Mouse (Mus musculus): ENCODE measurements around the gene Sh3rf1. TPM values are rescaled to one million over a fixed set of nuclear protein-coding genes. Genes with fewer than 3 reads are reported as not detected.

Gene Sh3rf1
- polyA plus RNA-seq, 1 experiment from 2014 or later, result 8.6 TPM

GRCm38 (mm10) chr8:61228678-61229077 lies 5.0 kb downstream of the Sh3rf1 start:
- Histone ChIP-seq H3K9me3 (ENCODE audit: control insufficient read depth, low read length) (no peaks in the 10 kb centered on the region), H3K4me3 (ENCODE audit: low read depth, low read length) (no peak overlapping the region), H3K9ac (ENCODE audit: low read length) (no peak overlapping the region), H3K4me2 (ENCODE audit: low read depth, severe bottlenecking) (no peak overlapping the region), H3K4me1 (ENCODE audit: control insufficient read depth, insufficient read depth, low read length) (peaks cover 4% of the 10 kb centered on the region), H3K36me3 (ENCODE audit: control insufficient read depth, insufficient read depth, low read length) (no peaks in the 10 kb centered on the region), H3K27ac (replicated peaks; ENCODE audit: low read depth, low read length) (no peak overlapping the region), H3K27me3 (ENCODE audit: control insufficient read depth, insufficient read depth, low read length) (no peaks in the 10 kb centered on the region)
- DNase-seq (ENCODE audit: low spot score) (no peak), ATAC-seq (ENCODE audit: insufficient number of reproducible peaks, low FRiP score, low TSS enrichment, low read depth) (no peak)
- WGBS, result 82% methylated on average over 8 of the region's 8 CpGs

- H3K36me3 ChIP-seq (ENCODE audit: control insufficient read depth, insufficient read depth, low read length), result no peaks in the 10 kb centered on the region
- no peak overlapping the region for H3K4me2 ChIP-seq (ENCODE audit: low read depth, severe bottlenecking)
- H3K4me3 ChIP-seq (ENCODE audit: low read depth, low read length), result no peak overlapping the region
- no peak for DNase-seq (ENCODE audit: low spot score)
- no peak overlapping the region for H3K27ac ChIP-seq (replicated peaks; ENCODE audit: low read depth, low read length)
- no peak for ATAC-seq (ENCODE audit: insufficient number of reproducible peaks, low FRiP score, low TSS enrichment, low read depth)
- WGBS, result 56% methylated on average over 12 of the region's 12 CpGs
- H3K9ac ChIP-seq (ENCODE audit: low read length), result no peak overlapping the region
- peaks cover 4% of the 10 kb centered on the region for H3K4me1 ChIP-seq (ENCODE audit: control insufficient read depth, insufficient read depth, low read length)
- H3K9me3 ChIP-seq (ENCODE audit: control insufficient read depth, low read length), result no peaks in the 10 kb centered on the region
- no peaks in the 10 kb centered on the region for H3K27me3 ChIP-seq (ENCODE audit: control insufficient read depth, insufficient read depth, low read length)
Measured at GRCm38 (mm10) chr8:61229511-61230195, 6.0 kb downstream of the Sh3rf1 start.

GRCm38 (mm10) chr8:61230881-61231755 lies 7.4 kb downstream of the Sh3rf1 start:
- ATAC-seq (ENCODE audit: insufficient number of reproducible peaks, low FRiP score, low TSS enrichment, low read depth) (no peak), DNase-seq (ENCODE audit: low spot score) (no peak)
- Histone ChIP-seq H3K4me3 (ENCODE audit: low read depth, low read length) (no peak overlapping the region), H3K9me3 (ENCODE audit: control insufficient read depth, low read length) (no peaks in the 10 kb centered on the region), H3K4me1 (ENCODE audit: control insufficient read depth, insufficient read depth, low read length) (no peaks in the 10 kb centered on the region; the same call in 1 of the 2 replicates), H3K9ac (ENCODE audit: low read length) (no peak overlapping the region), H3K36me3 (ENCODE audit: control insufficient read depth, insufficient read depth, low read length) (no peaks in the 10 kb centered on the region), H3K4me2 (ENCODE audit: low read depth, severe bottlenecking) (no peak overlapping the region), H3K27me3 (ENCODE audit: control insufficient read depth, insufficient read depth, low read length) (no peaks in the 10 kb centered on the region), H3K27ac (replicated peaks; ENCODE audit: low read depth, low read length) (no peak overlapping the region)
- WGBS, result 93% methylated on average over 11 of the region's 11 CpGs

- Histone ChIP-seq H3K9me3 (ENCODE audit: control insufficient read depth, low read length) (no peaks in the 10 kb centered on the region), H3K27me3 (ENCODE audit: control insufficient read depth, insufficient read depth, low read length) (no peaks in the 10 kb centered on the region), H3K4me3 (ENCODE audit: low read depth, low read length) (no peak overlapping the region), H3K9ac (ENCODE audit: low read length) (no peak overlapping the region), H3K27ac (replicated peaks; ENCODE audit: low read depth, low read length) (no peak overlapping the region), H3K36me3 (ENCODE audit: control insufficient read depth, insufficient read depth, low read length) (no peaks in the 10 kb centered on the region), H3K4me1 (ENCODE audit: control insufficient read depth, insufficient read depth, low read length) (no peaks in the 10 kb centered on the region), H3K4me2 (ENCODE audit: low read depth, severe bottlenecking) (no peak overlapping the region)
- DNase-seq (ENCODE audit: low spot score), result no peak
- ATAC-seq (ENCODE audit: insufficient number of reproducible peaks, low FRiP score, low TSS enrichment, low read depth), result no peak
- whole genome bisulfite sequencing, result 91% methylated on average over 5 of the region's 5 CpGs
Measured at GRCm38 (mm10) chr8:61235499-61235898, 11.8 kb downstream of the Sh3rf1 start.

GRCm38 (mm10) chr8:61236506-61237268 lies 13.0 kb downstream of the Sh3rf1 start:
- DNase-seq (ENCODE audit: low spot score), result no peak
- ATAC-seq (ENCODE audit: insufficient number of reproducible peaks, low FRiP score, low TSS enrichment, low read depth), result no peak
- Histone ChIP-seq H3K4me1 (ENCODE audit: control insufficient read depth, insufficient read depth, low read length) (no peaks in the 10 kb centered on the region), H3K4me2 (ENCODE audit: low read depth, severe bottlenecking) (no peak overlapping the region), H3K4me3 (ENCODE audit: low read depth, low read length) (no peak overlapping the region), H3K27me3 (ENCODE audit: control insufficient read depth, insufficient read depth, low read length) (no peaks in the 10 kb centered on the region), H3K36me3 (ENCODE audit: control insufficient read depth, insufficient read depth, low read length) (no peaks in the 10 kb centered on the region), H3K27ac (replicated peaks; ENCODE audit: low read depth, low read length) (no peak overlapping the region), H3K9ac (ENCODE audit: low read length) (no peak overlapping the region), H3K9me3 (ENCODE audit: control insufficient read depth, low read length) (no peaks in the 10 kb centered on the region)
- 61% methylated on average over 9 of the region's 9 CpGs for WGBS

- no peak overlapping the region for H3K4me3 ChIP-seq (ENCODE audit: low read depth, low read length)
- ATAC-seq (ENCODE audit: insufficient number of reproducible peaks, low FRiP score, low TSS enrichment, low read depth) (no peak), DNase-seq (ENCODE audit: low spot score) (no peak)
- 59% methylated on average over 3 of the region's 3 CpGs for WGBS
- H3K9me3 ChIP-seq (ENCODE audit: control insufficient read depth, low read length), result no peaks in the 10 kb centered on the region
- H3K4me2 ChIP-seq (ENCODE audit: low read depth, severe bottlenecking), result no peak overlapping the region
- H3K4me1 ChIP-seq (ENCODE audit: control insufficient read depth, insufficient read depth, low read length), result no peaks in the 10 kb centered on the region
- H3K27ac ChIP-seq (replicated peaks; ENCODE audit: low read depth, low read length), result no peak overlapping the region
- no peaks in the 10 kb centered on the region for H3K27me3 ChIP-seq (ENCODE audit: control insufficient read depth, insufficient read depth, low read length)
- H3K36me3 ChIP-seq (ENCODE audit: control insufficient read depth, insufficient read depth, low read length), result no peaks in the 10 kb centered on the region
- H3K9ac ChIP-seq (ENCODE audit: low read length), result no peak overlapping the region
Measured at GRCm38 (mm10) chr8:61239576-61239975, 15.9 kb downstream of the Sh3rf1 start.

GRCm38 (mm10) chr8:61241229-61241628 lies 17.6 kb downstream of the Sh3rf1 start:
- Histone ChIP-seq H3K9ac (ENCODE audit: low read length) (no peak overlapping the region), H3K4me2 (ENCODE audit: low read depth, severe bottlenecking) (no peak overlapping the region), H3K4me3 (ENCODE audit: low read depth, low read length) (no peak overlapping the region), H3K27me3 (ENCODE audit: control insufficient read depth, insufficient read depth, low read length) (no peaks in the 10 kb centered on the region), H3K4me1 (ENCODE audit: control insufficient read depth, insufficient read depth, low read length) (no peaks in the 10 kb centered on the region), H3K27ac (replicated peaks; ENCODE audit: low read depth, low read length) (no peak overlapping the region), H3K36me3 (ENCODE audit: control insufficient read depth, insufficient read depth, low read length) (no peaks in the 10 kb centered on the region), H3K9me3 (ENCODE audit: control insufficient read depth, low read length) (no peaks in the 10 kb centered on the region)
- 53% methylated on average over 8 of the region's 8 CpGs for WGBS
- DNase-seq (ENCODE audit: low spot score) (no peak), ATAC-seq (ENCODE audit: insufficient number of reproducible peaks, low FRiP score, low TSS enrichment, low read depth) (no peak)

- ATAC-seq (ENCODE audit: insufficient number of reproducible peaks, low FRiP score, low TSS enrichment, low read depth) (no peak), DNase-seq (ENCODE audit: low spot score) (no peak)
- no peaks in the 10 kb centered on the region for H3K9me3 ChIP-seq (ENCODE audit: control insufficient read depth, low read length)
- H3K27me3 ChIP-seq (ENCODE audit: control insufficient read depth, insufficient read depth, low read length), result no peaks in the 10 kb centered on the region
- H3K9ac ChIP-seq (ENCODE audit: low read length), result no peak overlapping the region
- WGBS, result 94% methylated on average over 19 of the region's 19 CpGs
- no peaks in the 10 kb centered on the region for H3K36me3 ChIP-seq (ENCODE audit: control insufficient read depth, insufficient read depth, low read length)
- no peak overlapping the region for H3K4me2 ChIP-seq (ENCODE audit: low read depth, severe bottlenecking)
- H3K4me1 ChIP-seq (ENCODE audit: control insufficient read depth, insufficient read depth, low read length), result no peaks in the 10 kb centered on the region
- H3K27ac ChIP-seq (replicated peaks; ENCODE audit: low read depth, low read length), result no peak overlapping the region
- no peak overlapping the region for H3K4me3 ChIP-seq (ENCODE audit: low read depth, low read length)
Measured at GRCm38 (mm10) chr8:61242896-61243295, 19.2 kb downstream of the Sh3rf1 start.

Measured in limb, embryonic 11.5 days (tissue).